Mouse (Mus musculus) frontal cortex, postnatal 10 days (tissue): Measurements from ENCODE around the gene Gtf2ird2.

Experiments used
- DNase-seq, 2 experiments: peaks; one replicate each; pipeline ENCODE4 v3.0.0; 2022; ENCODE audit warnings: low spot score in 2 of 2, mixed read lengths in 1 of 2

Gene Gtf2ird2

GRCm38 (mm10) chr5:134182735-134183134 lies 1.1 kb upstream of the Gtf2ird2 start:
- DNase-seq, result no peak

DNA sequence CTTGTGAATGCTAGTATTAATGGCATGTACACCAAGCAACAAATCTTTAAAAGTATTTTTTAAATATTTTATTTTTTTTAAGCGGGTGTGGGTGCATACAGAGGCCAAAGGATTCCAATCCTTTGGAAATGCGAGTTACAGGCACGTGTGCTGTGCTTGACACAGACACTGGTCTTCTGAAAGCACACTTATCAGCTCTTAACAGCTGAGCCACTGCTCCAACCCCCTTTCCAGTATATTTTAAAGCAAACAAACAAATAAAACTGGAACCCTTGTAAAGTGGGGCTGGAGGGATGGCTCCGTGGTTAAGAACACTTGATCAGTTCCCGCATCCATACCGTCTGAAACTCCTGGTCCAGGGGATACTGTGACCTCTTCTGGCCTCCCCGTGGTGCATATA lies 657 bp upstream of the Gtf2ird2 start:
- DNase-seq, result no peak

DNA sequence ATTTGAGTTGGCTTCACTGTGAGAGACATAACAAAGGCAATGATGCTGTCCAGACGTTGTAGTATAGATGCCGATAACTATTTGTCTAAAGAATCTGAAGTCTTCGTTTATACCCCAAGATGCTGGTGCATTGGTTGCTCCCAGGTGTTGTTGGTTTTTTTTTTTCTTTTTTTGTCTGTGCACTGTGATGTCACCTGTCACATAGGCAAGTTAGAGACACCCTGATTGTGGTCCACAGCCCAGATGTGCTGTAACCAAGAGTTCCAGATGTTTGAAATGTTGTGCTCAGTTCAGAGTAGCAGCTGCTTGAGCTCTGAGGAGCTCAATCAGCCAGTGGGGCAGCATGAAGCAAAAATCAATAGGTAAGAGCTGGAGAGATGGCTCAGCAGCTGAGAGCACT lies 2.2 kb downstream of the Gtf2ird2 start:
- DNase-seq, result no peak

GRCm38 (mm10) chr5:134186961-134187731 lies 3.3 kb downstream of the Gtf2ird2 start:
- peak in 1 of 2 experiments; percentile 32 for DNase-seq

GRCm38 (mm10) chr5:134188571-134188970 lies 4.8 kb downstream of the Gtf2ird2 start:
- no peak for DNase-seq

GRCm38 (mm10) chr5:134193664-134194063 lies 9.8 kb downstream of the Gtf2ird2 start:
- DNase-seq, result no peak

GRCm38 (mm10) chr5:134206721-134207120 lies 22.9 kb downstream of the Gtf2ird2 start:
- no peak for DNase-seq

GRCm38 (mm10) chr5:134209931-134210554 lies 26.2 kb downstream of the Gtf2ird2 start:
- no peak for DNase-seq

DNA sequence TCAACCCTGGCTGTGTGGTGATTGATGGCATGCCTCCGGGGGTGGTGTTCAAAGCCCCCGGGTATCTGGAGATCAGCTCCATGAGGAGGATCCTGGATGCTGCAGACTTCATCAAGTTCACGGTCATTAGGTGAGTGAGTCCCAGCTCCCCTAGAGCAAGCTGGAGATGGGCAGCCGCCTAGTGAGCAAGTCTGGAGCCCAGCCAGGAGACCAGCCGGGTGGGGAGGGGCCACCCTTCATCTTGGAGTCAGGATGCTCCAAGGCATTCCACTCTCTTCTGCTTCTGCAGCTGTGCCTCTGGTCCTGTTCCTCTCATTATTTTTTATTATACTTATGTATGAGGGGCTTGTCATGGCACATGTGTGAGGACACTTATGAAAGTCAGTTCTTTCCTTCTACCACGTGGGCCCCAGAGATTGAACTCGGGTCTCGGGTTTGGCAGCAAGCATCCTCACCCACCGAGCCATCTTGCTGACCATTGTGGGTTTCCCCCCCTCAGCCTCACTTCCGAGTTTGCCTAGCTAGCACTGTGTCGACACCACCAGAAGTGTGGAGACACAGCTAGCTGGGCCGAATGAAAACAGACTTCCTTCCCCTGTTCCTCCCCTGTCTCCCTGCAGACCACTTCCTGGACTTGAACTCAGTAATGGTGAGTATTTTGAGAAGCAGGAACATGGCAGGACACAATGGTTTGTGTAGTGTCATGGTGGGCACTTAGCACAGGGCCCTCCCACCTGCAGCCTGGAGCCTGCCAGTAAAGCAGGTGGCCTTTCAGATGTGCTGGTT lies 30.4 kb downstream of the Gtf2ird2 start:
- DNase-seq, result no peak

DNA sequence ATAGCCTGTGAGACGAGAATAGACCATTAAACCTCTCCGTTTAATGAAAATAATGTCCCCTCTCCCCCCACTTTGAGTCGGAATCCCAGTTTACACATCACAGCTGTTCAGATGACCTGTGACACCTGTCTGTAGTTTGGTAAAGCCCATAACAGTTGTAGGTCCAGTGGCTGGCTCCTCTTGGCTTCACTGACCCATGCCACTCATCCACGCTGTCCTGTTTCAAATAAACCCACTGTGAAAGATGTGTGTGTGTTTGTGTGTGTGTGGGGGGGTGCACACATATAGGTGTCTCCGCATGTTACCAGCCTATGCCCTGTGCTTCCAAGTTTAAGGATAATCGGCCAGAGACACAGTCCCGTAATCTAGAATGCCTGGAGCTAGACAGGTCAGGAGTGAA lies 34.1 kb downstream of the Gtf2ird2 start:
- DNase-seq, result no peak

- no peak for DNase-seq
Observed at GRCm38 (mm10) chr5:134221278-134221677, 37.5 kb downstream of the Gtf2ird2 start.

DNA sequence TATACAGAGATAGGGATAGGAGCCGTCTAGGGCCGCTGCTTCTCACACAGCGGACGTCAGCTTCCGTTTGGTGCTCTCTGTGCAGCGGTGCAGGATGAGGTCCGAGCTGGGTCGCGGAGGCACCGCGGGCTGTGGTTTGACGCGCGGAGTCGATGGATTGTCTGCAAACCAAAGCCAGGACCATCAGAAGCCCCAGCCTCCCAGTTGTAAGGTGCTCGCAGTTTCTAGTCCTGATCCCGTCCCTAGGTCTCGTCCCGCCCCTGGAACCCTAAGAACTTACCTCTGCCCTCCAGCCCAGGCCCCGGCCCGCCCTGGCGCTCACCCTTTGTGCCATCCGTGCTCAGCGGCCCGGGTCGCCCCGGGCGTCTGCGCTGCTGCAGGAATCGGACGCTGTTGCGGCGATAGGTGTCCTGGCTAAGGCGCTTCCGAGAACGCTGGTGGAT lies 37.9 kb downstream of the Gtf2ird2 start:
- no peak for DNase-seq

DNA sequence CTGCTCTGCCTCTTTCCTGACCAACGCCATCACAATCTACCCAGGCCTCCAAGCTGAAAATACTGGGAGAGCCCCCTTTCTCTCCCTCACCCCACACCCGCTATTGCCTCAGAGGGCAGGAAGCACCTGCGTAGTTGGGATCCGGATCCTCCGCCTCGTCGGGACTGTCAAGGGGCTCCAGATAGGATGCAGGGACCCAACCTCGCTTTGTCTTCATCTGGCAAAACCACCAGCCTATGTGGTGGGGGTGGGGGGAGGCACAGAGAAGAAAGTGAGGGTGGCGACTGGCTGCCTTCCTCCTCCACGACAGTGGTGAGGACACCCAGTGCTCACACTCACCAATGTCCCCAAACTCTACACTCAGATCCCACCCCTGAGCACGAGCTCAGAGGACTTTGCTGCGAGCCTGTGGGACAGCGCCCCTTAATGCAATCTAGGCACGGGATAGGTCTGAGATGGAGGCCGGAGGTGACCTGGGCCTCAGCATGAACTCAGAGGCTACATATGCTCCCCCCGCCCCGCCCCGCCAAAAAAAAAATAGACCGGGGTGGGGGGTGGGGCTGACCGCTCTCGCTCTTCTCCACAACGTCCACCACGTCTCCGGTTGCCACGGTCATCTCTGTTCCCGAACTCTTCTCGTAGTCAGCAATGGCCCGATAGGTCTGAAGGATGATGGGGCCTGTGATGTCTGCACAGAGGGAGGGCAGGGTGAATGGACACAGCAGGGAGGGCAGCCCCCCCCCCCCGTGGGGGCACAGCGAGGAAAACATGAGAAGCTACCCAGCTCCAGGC lies 41.5 kb downstream of the Gtf2ird2 start:
- no peak for DNase-seq

DNA sequence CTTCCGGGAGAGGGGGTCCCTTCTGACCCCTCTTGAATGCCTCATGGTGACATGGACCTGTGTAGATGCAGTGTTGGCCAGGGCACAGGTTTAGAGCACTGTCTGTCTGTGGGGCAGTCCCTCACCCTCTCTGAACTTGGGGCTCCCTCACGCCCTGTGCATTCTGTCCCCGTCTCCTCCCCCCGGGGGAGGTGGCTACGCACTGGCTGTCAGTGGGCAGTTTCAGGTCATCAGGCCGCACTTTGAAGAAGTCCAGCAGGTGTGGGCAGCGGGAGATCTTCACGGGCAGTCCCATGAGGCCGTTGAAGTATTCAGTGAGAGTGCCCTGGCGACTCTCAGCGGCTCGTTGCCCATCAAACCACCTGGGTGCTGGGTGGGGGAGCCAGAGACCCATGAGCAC lies 43.1 kb downstream of the Gtf2ird2 start:
- no peak for DNase-seq

GRCm38 (mm10) chr5:134227574-134228248 lies 43.9 kb downstream of the Gtf2ird2 start:
- DNase-seq, result no peak

GRCm38 (mm10) chr5:134228249-134228638 lies 44.4 kb downstream of the Gtf2ird2 start:
- DNase-seq, result no peak

- DNase-seq, result no peak
Observed at GRCm38 (mm10) chr5:134229391-134229790, 45.6 kb downstream of the Gtf2ird2 start, which contains the start of gene Ncf1. TSS of gene Ncf1 (minus strand) at chr5:134229625.

GRCm38 (mm10) chr5:134231376-134231775 lies 47.6 kb downstream of the Gtf2ird2 start:
- DNase-seq, result peak in 1 of 2 experiments; percentile 55

DNA sequence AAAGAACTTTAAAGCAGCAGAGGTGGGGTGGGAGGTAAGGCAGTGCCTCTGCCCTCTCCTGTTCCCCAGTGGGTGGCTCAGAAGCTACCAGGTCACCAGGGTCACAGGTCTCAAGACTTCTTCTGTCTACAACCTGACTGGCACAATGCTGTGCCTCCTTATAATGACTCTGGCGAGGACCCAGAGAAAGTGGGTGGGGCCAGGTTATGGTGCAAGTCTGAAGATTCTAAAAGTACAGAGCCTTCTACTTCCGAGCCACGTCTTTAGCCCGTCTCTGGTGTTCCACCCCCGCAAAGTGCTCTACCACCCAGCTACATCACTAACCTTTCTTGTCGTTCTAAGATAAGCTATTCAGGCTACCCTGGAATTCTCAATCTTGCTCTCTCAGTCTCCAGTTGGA lies 48.3 kb downstream of the Gtf2ird2 start:
- no peak for DNase-seq

- no peak for DNase-seq
Observed at GRCm38 (mm10) chr5:134232568-134232967, 48.7 kb downstream of the Gtf2ird2 start.

- DNase-seq, result no peak
Observed at GRCm38 (mm10) chr5:134233244-134233651, 49.4 kb downstream of the Gtf2ird2 start.
